Mouse (Mus musculus) MEL (cell line): Measurements from ENCODE around the gene Tjp2. TPM values are rescaled to one million over a fixed set of nuclear protein-coding genes. Genes with fewer than 3 reads are reported as not detected.
A peak's percentile ranks its signal among the peaks of the same experiment; 100 is the strongest.

Experiments
- DNase-seq: peaks from one replicate; pipeline ENCODE4 v3.0.0; 2011; ENCODE audit warnings: low read depth, low spot score
- H3K27ac ChIP-seq: 2 replicates; pipeline ENCODE4 v1.5.1; 2012; ENCODE audit warnings: low read depth, mild to moderate bottlenecking, control low read depth, low read length, moderate library complexity; ENCODE audit not compliant: control insufficient read depth
- H3K27me3 ChIP-seq, 2 experiments: fragments of 150-350 bp in 1 of 2; sonication (generic) in 1 of 2; 2 replicates each; pipeline ENCODE4 v1.6.1; 2012; ENCODE audit warnings: low read length in 2 of 2, mild to moderate bottlenecking in 2 of 2, improper control_type of control experiment in 1 of 2, moderate library complexity in 1 of 2; ENCODE audit not compliant: insufficient read depth in 2 of 2, control insufficient read depth in 1 of 2
- H3K36me3 ChIP-seq, 2 experiments: 2 replicates each; pipeline ENCODE4 v1.6.1; 2012 to 2014; ENCODE audit warnings: low read length in 2 of 2, improper control_type of control experiment in 1 of 2, inconsistent platforms in 1 of 2, mild to moderate bottlenecking in 1 of 2; ENCODE audit not compliant: insufficient read depth in 2 of 2, control insufficient read depth in 1 of 2
- H3K4me1 ChIP-seq, 2 experiments: fragments of 150-350 bp in 1 of 2; sonication (generic) in 1 of 2; 2 replicates each; pipeline ENCODE4 v1.6.1; 2012; ENCODE audit warnings: low read length in 2 of 2, improper control_type of control experiment in 1 of 2, mild to moderate bottlenecking in 1 of 2; ENCODE audit not compliant: insufficient read depth in 2 of 2, control insufficient read depth in 1 of 2
- H3K4me3 ChIP-seq, 2 experiments: fragments of 150-350 bp in 1 of 2; sonication (generic) in 1 of 2; 2 replicates each; pipeline ENCODE4 v1.5.1; 2012; ENCODE audit warnings: low read depth in 2 of 2, low read length in 2 of 2, mild to moderate bottlenecking in 2 of 2, moderate library complexity in 2 of 2, control low read depth in 1 of 2, improper control_type of control experiment in 1 of 2; ENCODE audit not compliant: control insufficient read depth in 1 of 2, insufficient read depth in 1 of 2
- H3K79me2 ChIP-seq: 2 replicates; pipeline ENCODE4 v1.6.1; 2012; ENCODE audit warnings: mild to moderate bottlenecking, low read length, moderate library complexity; ENCODE audit not compliant: control insufficient read depth, poor library complexity, insufficient read depth
- H3K9ac ChIP-seq: 2 replicates; pipeline ENCODE4 v1.6.1; 2012; ENCODE audit warnings: low read depth, mild to moderate bottlenecking, control low read depth, low read length, moderate library complexity; ENCODE audit not compliant: control insufficient read depth, poor library complexity, severe bottlenecking
- H3K9me3 ChIP-seq: fragments of 150-350 bp; sonication (generic); replicated peaks from 2 replicates; pipeline ENCODE4 v1.6.1; 2012; ENCODE audit warnings: mild to moderate bottlenecking, low read length, improper control_type of control experiment, moderate library complexity; ENCODE audit not compliant: insufficient read depth
- CTCF ChIP-seq, 3 experiments: IDR thresholded peaks in 2 of 3; conservative IDR thresholded peaks in 1 of 3; 2 replicates each; pipeline ENCODE4 v1.5.1; 2011 to 2012; ENCODE audit warnings: low read length in 3 of 3, low read depth in 2 of 3, mild to moderate bottlenecking in 2 of 3, improper control_type of control experiment in 1 of 3, inconsistent platforms in 1 of 3, mixed read lengths in 1 of 3, moderate library complexity in 1 of 3; ENCODE audit not compliant: control insufficient read depth in 1 of 3, insufficient read depth in 1 of 3, poor library complexity in 1 of 3, severe bottlenecking in 1 of 3
- E2F4 ChIP-seq: IDR thresholded peaks from 2 replicates; pipeline ENCODE4 v1.6.1; 2011; ENCODE audit warnings: low read depth, low read length, improper control_type of control experiment, borderline replicate concordance
- EP300 ChIP-seq, 2 experiments: IDR thresholded peaks; 2 replicates each; pipeline ENCODE4 v1.6.1; 2011; ENCODE audit warnings: improper control_type of control experiment in 2 of 2, low read length in 2 of 2, low read depth in 1 of 2, mild to moderate bottlenecking in 1 of 2
- ETS1 ChIP-seq: IDR thresholded peaks from 2 replicates; pipeline ENCODE4 v1.6.1; 2012; ENCODE audit warnings: low read depth, mild to moderate bottlenecking, inconsistent platforms, low read length, improper control_type of control experiment, moderate library complexity
- GATA1 ChIP-seq: IDR thresholded peaks from 2 replicates; pipeline ENCODE4 v1.6.1; 2011; ENCODE audit warnings: low read depth, low read length, improper control_type of control experiment
- JUND ChIP-seq: IDR thresholded peaks from 2 replicates; pipeline ENCODE4 v1.6.1; 2011; ENCODE audit warnings: low read depth, mild to moderate bottlenecking, improper control_type of control experiment, low read length
- KAT2A ChIP-seq: conservative IDR thresholded peaks from 2 replicates; pipeline ENCODE4 v1.6.1; 2012; ENCODE audit warnings: low read depth, low read length, improper control_type of control experiment, inconsistent platforms
- MEF2A ChIP-seq: IDR thresholded peaks from 2 replicates; pipeline ENCODE4 v1.6.1; 2014; ENCODE audit warnings: low read depth, mild to moderate bottlenecking, inconsistent platforms, low read length, improper control_type of control experiment; ENCODE audit not compliant: poor library complexity, insufficient replicate concordance, severe bottlenecking; ENCODE audit errors: extremely low read depth
- MXI1 ChIP-seq: IDR thresholded peaks from 2 replicates; pipeline ENCODE4 v1.6.1; 2011; ENCODE audit warnings: mild to moderate bottlenecking, low read depth, low read length, improper control_type of control experiment
- MYB ChIP-seq: IDR thresholded peaks from 2 replicates; pipeline ENCODE4 v1.6.1; 2011; ENCODE audit warnings: mild to moderate bottlenecking, low read depth, low read length, improper control_type of control experiment
- MYC ChIP-seq: IDR thresholded peaks from 2 replicates; pipeline ENCODE4 v1.6.1; 2011; ENCODE audit warnings: low read depth, mild to moderate bottlenecking, low read length, improper control_type of control experiment, moderate library complexity
- NELFE ChIP-seq: IDR thresholded peaks from 2 replicates; pipeline ENCODE4 v1.6.1; 2011; ENCODE audit warnings: low read depth, low read length, improper control_type of control experiment
- NRF1 ChIP-seq: IDR thresholded peaks from 2 replicates; pipeline ENCODE4 v1.6.1; 2014; ENCODE audit warnings: low read depth, mild to moderate bottlenecking, inconsistent platforms, low read length, improper control_type of control experiment, moderate library complexity; ENCODE audit not compliant: poor library complexity, insufficient read depth, severe bottlenecking
- POLR2AphosphoS2 ChIP-seq: IDR thresholded peaks from 2 replicates; pipeline ENCODE4 v1.6.1; 2011; ENCODE audit warnings: low read length, improper control_type of control experiment
- RCOR1 ChIP-seq: IDR thresholded peaks from 2 replicates; pipeline ENCODE4 v1.6.1; 2012; ENCODE audit warnings: low read depth, mild to moderate bottlenecking, inconsistent platforms, low read length, improper control_type of control experiment
- SIN3A ChIP-seq: IDR thresholded peaks from 2 replicates; pipeline ENCODE4 v1.6.1; 2012; ENCODE audit warnings: low read length, improper control_type of control experiment, inconsistent platforms
- SMC3 ChIP-seq: IDR thresholded peaks from 2 replicates; pipeline ENCODE4 v1.6.1; 2011; ENCODE audit warnings: low read depth, low read length, improper control_type of control experiment
- ZKSCAN1 ChIP-seq: IDR thresholded peaks from 2 replicates; pipeline ENCODE4 v1.6.1; 2012; ENCODE audit warnings: low read depth, mild to moderate bottlenecking, inconsistent platforms, low read length, improper control_type of control experiment, moderate library complexity
- ZNF384 ChIP-seq: IDR thresholded peaks from 2 replicates; pipeline ENCODE4 v1.6.1; 2012; ENCODE audit warnings: low read depth, mild to moderate bottlenecking, inconsistent platforms, low read length, improper control_type of control experiment
- polyA plus RNA-seq, 2 experiments: library from polyadenylated mRNA; stranded (reverse) in 1 of 2; unstranded in 1 of 2; fragments of >175 nt in 1 of 2; fragments of >200 nt in 1 of 2; gene quantifications; 2 replicates each; pipeline versions ENCODE4 v1.2.1 to v1.2.4; 2012; ENCODE audit warnings: low replicate concordance in 2 of 2, low read depth in 1 of 2; ENCODE audit not compliant: insufficient read length in 2 of 2, insufficient read depth in 1 of 2, missing spikeins in 1 of 2
- total RNA-seq: library from RNA; depleted of rRNA; stranded (reverse); fragments of 300-350 nt; gene quantifications from 2 replicates; pipeline ENCODE4 v1.2.3, GENCODE M21; 2012

The Tjp2 gene
- total and polyA plus RNA-seq, 3 experiments: 3.0 to 8.3 TPM; not detected in 1

- H3K9ac ChIP-seq: no peak overlapping the region
- no peaks in the 10 kb centered on the region for H3K9me3 ChIP-seq
- no peaks in the 10 kb centered on the region for H3K27me3 ChIP-seq
- TF ChIP-seq SMC3 (no peak), MEF2A (no peak), RCOR1 (no peak), ZKSCAN1 (no peak), POLR2AphosphoS2 (no peak), NELFE (no peak)
- DNase-seq: no peak
- H3K79me2 ChIP-seq: no peaks in the 10 kb centered on the region
- no peak overlapping the region for H3K4me3 ChIP-seq
- no peak overlapping the region for H3K27ac ChIP-seq
- peaks cover 0 to 5% of the 10 kb centered on the region in 2 experiments; a peak in 2 of 4 replicates for H3K4me1 ChIP-seq
- H3K36me3 ChIP-seq: peaks cover 0 to 4% of the 10 kb centered on the region in 2 experiments; a peak in 2 of 4 replicates
These were observed 122.2 kb downstream of the Tjp2 start for GRCm38 (mm10) chr19:24102562-24103126.

DNA sequence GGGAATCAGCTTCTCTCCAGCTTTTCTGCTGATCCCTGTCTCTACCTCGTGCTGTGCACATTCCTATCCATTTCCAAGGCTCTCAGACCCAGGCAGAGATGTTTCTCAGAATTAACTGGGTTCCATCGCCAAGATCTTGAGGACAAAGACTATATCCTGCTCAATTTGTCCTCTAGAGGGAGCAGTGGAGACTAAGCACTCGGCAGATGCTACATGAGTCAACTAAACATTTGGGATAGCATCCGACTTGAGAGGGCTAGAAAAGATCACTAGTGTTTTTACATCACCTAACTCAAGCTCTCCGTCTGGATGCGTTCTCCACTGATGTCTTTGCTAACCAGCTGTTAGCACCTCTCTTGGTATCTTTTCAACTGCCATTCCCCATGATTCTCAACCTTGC, 123.6 kb downstream of the Tjp2 start:
- Histone ChIP-seq H3K27ac (no peak overlapping the region), H3K79me2 (no peaks in the 10 kb centered on the region), H3K4me1 (peaks cover 0 to 5% of the 10 kb centered on the region in 2 experiments; a peak in 2 of 4 replicates), H3K9ac (no peak overlapping the region), H3K9me3 (no peaks in the 10 kb centered on the region), H3K36me3 (peaks cover 0 to 4% of the 10 kb centered on the region in 2 experiments; a peak in 2 of 4 replicates), H3K4me3 (no peak overlapping the region), H3K27me3 (no peaks in the 10 kb centered on the region)
- peak; percentile 54 for DNase-seq
- peak; percentile 26; the same call in 1 of the 2 replicates for TF ChIP-seq SMC3
- TF ChIP-seq SIN3A: no peak
- peak; percentile 25 to 63 (median 54); a peak in 5 of 6 replicates for TF ChIP-seq CTCF (IDR thresholded peaks at IDR 0.05 in 2 of 3, conservative IDR thresholded peaks at IDR 0.05 in 1 of 3; ENCODE audit: control insufficient read depth in 1 of 3, insufficient read depth in 1 of 3, low read depth in 2 of 3, low read length in 3 of 3, poor library complexity in 1 of 3, severe bottlenecking in 1 of 3)
- TF ChIP-seq NRF1: no peak

DNA sequence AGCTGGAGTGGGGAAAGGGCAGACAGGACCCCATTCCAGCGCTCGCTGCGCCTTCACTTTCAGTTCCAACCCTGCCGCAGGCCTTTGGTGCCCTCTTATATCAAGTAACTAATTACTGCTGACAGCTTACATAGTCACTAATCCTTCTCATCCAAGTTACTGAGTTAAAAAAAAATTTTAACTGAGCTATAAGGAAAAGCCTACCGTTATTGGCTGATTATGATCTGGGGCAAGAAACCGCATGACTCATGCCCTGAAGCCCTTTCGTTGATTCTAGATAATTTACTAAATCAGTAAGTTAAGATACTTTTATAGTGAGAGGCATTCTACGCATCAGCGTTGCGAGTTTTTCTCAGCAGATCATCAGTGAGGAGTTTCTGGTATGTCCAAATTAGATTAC, 126.1 kb downstream of the Tjp2 start:
- Histone ChIP-seq H3K4me3 (no peak overlapping the region), H3K9ac (no peak overlapping the region), H3K27me3 (no peaks in the 10 kb centered on the region)
- no peak for TF ChIP-seq MXI1
- TF ChIP-seq GATA1: peak; percentile 51
- TF ChIP-seq E2F4: no peak
- peak; percentile 50 to 54; a peak in 2 of 4 replicates for TF ChIP-seq EP300 (IDR thresholded peaks at IDR 0.05; ENCODE audit: low read depth in 1 of 2, low read length in 2 of 2)
- TF ChIP-seq ETS1: 0 out of 2 replicates have a peak, but pooled peaks have one; percentile 12
- no peak for TF ChIP-seq MYC
- TF ChIP-seq JUND: 0 out of 2 replicates have a peak, but pooled peaks have one; percentile 26
- no peak for TF ChIP-seq CTCF (IDR thresholded peaks at IDR 0.05 in 2 of 3, conservative IDR thresholded peaks at IDR 0.05 in 1 of 3; ENCODE audit: control insufficient read depth in 1 of 3, insufficient read depth in 1 of 3, low read depth in 2 of 3, low read length in 3 of 3, poor library complexity in 1 of 3, severe bottlenecking in 1 of 3)
- no peak for TF ChIP-seq KAT2A
- TF ChIP-seq MYB: no peak
- TF ChIP-seq ZNF384: 0 out of 2 replicates have a peak, but pooled peaks have one; percentile 60
- TF ChIP-seq, all 39 proteins: peak for 5
- no peaks in the 10 kb centered on the region for H3K79me2 ChIP-seq
- H3K36me3 ChIP-seq: peaks cover 0 to 7% of the 10 kb centered on the region in 2 experiments; a peak in 2 of 4 replicates
- H3K27ac ChIP-seq: no peak overlapping the region
- H3K4me1 ChIP-seq: peaks cover 0 to 5% of the 10 kb centered on the region in 2 experiments; a peak in 2 of 4 replicates
- DNase-seq: peak; percentile 23
- no peaks in the 10 kb centered on the region for H3K9me3 ChIP-seq
